Mouse (Mus musculus): Measurements from ENCODE around the gene Ube2f. TPM values are rescaled to one million over a fixed set of nuclear protein-coding genes. Genes with fewer than 3 reads are reported as not detected.

Ube2f gene
- 38.3 TPM for polyA plus RNA-seq (2014; fragmentation: Illumina TruSeq; extraction: RNeasy Lipid Tissue Mini Kit (QIAGEN cat#74804); ENCODE audit: insufficient read depth, low read depth, low replicate concordance)

DNA sequence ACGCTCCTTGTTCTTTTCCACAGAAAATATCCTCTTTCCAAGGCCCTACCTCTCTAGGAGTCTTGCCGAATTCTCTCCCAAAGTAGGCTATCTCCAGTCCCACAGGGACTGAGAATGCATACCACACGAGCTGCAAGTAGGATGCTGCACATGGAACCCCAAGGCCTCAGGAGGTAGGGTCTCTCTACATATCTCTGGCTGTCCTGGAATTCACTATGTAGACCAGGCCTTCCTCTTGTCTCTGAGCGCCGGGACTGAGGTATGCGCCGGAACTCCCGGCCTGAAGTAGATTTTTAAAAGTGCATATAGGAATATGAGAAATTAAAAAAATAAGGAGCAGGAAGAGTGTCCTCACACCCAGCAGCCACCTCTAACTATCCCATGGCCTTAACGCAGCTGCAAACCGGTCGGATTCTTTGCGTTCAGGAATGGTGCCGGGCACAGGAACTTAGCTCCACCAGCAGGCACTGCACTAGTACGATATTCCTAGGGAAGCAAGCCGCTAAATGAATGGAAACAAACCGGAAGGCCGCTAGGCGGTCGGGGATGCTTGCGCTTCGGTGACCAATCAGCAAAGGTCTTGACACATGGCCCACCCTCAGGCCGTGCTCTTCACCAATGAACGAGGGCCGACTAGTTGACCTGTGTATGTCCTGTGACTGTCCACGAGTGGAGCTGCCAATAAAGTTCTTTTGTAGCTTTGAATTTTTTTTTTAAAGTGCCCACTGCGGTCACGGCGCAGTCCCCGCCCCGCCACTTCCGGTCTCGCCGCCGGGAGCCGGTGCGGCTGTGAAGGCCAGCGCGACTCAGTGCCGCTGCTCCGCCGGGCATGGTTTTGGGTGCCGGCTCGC lies at the start of gene Ube2f:
TSS of gene Ube2f (plus strand) at position 741 of the 851 bp plus-strand sequence.

GRCm38 (mm10) chr1:91297799-91298744 lies 48.0 kb downstream of the Ube2f start, which contains the start of gene Scly:
Gene Scly (plus strand): TSS chr1:91298338.

DNA sequence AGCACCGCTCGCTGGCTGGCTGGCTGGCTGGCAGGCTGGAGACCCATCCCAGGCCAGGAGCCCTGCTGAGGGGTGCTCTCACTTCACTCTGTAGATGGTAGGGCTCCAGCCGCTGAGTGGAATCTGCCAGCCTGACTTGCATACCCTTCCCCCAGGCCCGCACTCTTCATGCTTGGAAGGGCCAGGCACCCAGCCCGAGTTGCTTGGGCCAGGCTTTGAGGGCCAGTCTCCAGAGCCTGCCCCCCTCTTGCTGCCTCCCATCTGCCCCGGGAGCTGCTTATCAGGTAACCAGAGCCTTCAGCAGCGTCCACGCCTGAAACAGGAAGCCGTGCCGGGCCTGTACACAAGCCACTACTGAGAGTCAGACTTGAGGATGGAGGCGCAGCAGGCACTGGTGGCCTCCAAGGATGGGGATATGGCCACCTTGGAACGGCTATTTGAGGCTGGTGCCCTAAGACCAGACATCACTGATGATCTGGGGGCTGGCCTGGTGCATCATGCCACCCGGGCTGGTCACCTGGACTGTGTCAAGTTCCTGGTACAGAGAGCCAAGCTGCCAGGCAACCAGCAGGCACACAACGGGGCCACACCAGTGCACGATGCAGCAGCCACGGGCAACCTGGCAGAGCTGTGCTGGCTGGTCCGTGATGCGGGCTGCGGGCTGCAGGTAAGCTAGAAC lies 71.8 kb downstream of the Ube2f start, which contains the start of gene Espnl:
TSS of gene Espnl (plus strand) at position 316 of the 679 bp plus-strand sequence.

Other genes starting within 250 kb of the Ube2f start
- gene Rbm44, start 105.2 kb upstream of the Ube2f start, polyA plus RNA-seq (2014; fragmentation: Illumina TruSeq; extraction: RNeasy Lipid Tissue Mini Kit (QIAGEN cat#74804); ENCODE audit: insufficient read depth, low read depth, low replicate concordance), result not detected
- 32.9 TPM for gene Ramp1, start 70.5 kb upstream of the Ube2f start, polyA plus RNA-seq (2014; fragmentation: Illumina TruSeq; extraction: RNeasy Lipid Tissue Mini Kit (QIAGEN cat#74804); ENCODE audit: insufficient read depth, low read depth, low replicate concordance)
- gene Scly, start 48.0 kb downstream of the Ube2f start, polyA plus RNA-seq (2014; fragmentation: Illumina TruSeq; extraction: RNeasy Lipid Tissue Mini Kit (QIAGEN cat#74804); ENCODE audit: insufficient read depth, low read depth, low replicate concordance), result 14.3 TPM
- gene Espnl, start 71.8 kb downstream of the Ube2f start, polyA plus RNA-seq (2014; fragmentation: Illumina TruSeq; extraction: RNeasy Lipid Tissue Mini Kit (QIAGEN cat#74804); ENCODE audit: insufficient read depth, low read depth, low replicate concordance), result 0.08 TPM
- gene Klhl30, start 100.7 kb downstream of the Ube2f start, polyA plus RNA-seq (2014; fragmentation: Illumina TruSeq; extraction: RNeasy Lipid Tissue Mini Kit (QIAGEN cat#74804); ENCODE audit: insufficient read depth, low read depth, low replicate concordance), result 0.38 TPM
- 0.11 TPM for gene Erfe, start 116.1 kb downstream of the Ube2f start, polyA plus RNA-seq (2014; fragmentation: Illumina TruSeq; extraction: RNeasy Lipid Tissue Mini Kit (QIAGEN cat#74804); ENCODE audit: insufficient read depth, low read depth, low replicate concordance)
- 67.9 TPM for gene Ilkap, start 148.5 kb downstream of the Ube2f start, polyA plus RNA-seq (2014; fragmentation: Illumina TruSeq; extraction: RNeasy Lipid Tissue Mini Kit (QIAGEN cat#74804); ENCODE audit: insufficient read depth, low read depth, low replicate concordance)
- gene Hes6, start 163.7 kb downstream of the Ube2f start, polyA plus RNA-seq (2014; fragmentation: Illumina TruSeq; extraction: RNeasy Lipid Tissue Mini Kit (QIAGEN cat#74804); ENCODE audit: insufficient read depth, low read depth, low replicate concordance), result 36.2 TPM
- 2.2 TPM for gene Per2, start 209.0 kb downstream of the Ube2f start, polyA plus RNA-seq (2014; fragmentation: Illumina TruSeq; extraction: RNeasy Lipid Tissue Mini Kit (QIAGEN cat#74804); ENCODE audit: insufficient read depth, low read depth, low replicate concordance)
- 17.5 TPM for gene Traf3ip1, start 244.3 kb downstream of the Ube2f start, polyA plus RNA-seq (2014; fragmentation: Illumina TruSeq; extraction: RNeasy Lipid Tissue Mini Kit (QIAGEN cat#74804); ENCODE audit: insufficient read depth, low read depth, low replicate concordance)